Mouse (Mus musculus) bone marrow macrophage, adult 2 months (primary cell): ENCODE results near the gene Adh7.

Experiments used
- CTCF ChIP-seq: IDR thresholded peaks from 2 replicates; pipeline ENCODE4 v1.5.1; 2012; ENCODE audit warnings: low read depth, mild to moderate bottlenecking, low read length, moderate library complexity
- POLR2A ChIP-seq: IDR thresholded peaks from 2 replicates; pipeline ENCODE4 v1.6.1; 2012; ENCODE audit warnings: mild to moderate bottlenecking, low read depth, low read length, borderline replicate concordance

DNA sequence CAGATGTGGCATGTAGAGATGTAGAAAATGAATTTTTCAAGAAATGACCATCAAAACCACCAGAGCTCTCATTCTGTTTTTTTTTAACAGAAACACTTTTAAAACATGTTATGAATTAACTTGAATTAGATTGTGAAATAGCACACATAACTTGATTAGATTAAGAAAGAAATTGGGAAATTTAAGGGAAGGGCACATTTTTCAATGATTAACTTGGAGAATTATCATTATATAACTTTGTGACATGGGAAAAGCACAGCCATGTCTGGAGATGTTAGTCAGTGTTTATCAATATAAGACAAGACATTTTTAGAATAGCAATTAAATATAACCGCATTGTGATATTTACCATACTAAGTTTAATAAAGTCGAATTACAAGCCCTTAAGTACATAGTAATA lies 14.0 kb downstream of the Adh7 start:
- TF ChIP-seq CTCF: no peak
- no peak for TF ChIP-seq POLR2A
